Mouse (Mus musculus) lung, embryonic 14.5 days (tissue): ENCODE measurements around the gene Ggt5. TPM values are rescaled to one million over a fixed set of nuclear protein-coding genes. Genes with fewer than 3 reads are reported as not detected.

ENCODE experiments used
- ATAC-seq: fragments of 200-750 bp; cut with Nextera tagmentation; 2 replicates; pipeline ENCODE4 v1.8.0; 2017; ENCODE audit warnings: mild to moderate bottlenecking, moderate TSS enrichment, moderate library complexity; ENCODE audit not compliant: insufficient read depth
- DNase-seq: peaks from one replicate; pipeline ENCODE4 v3.0.0-alpha.2; 2015
- H3K27ac ChIP-seq: fragments of 300-500 bp; sonication (generic); 2 replicates; pipeline ENCODE4 v1.5.1; 2014; ENCODE audit warnings: low read depth, mild to moderate bottlenecking, moderate library complexity
- H3K27me3 ChIP-seq: fragments of 300-500 bp; sonication (generic); 2 replicates; pipeline ENCODE4 v1.6.1; 2014; ENCODE audit warnings: low read length, control low read depth; ENCODE audit not compliant: insufficient read depth
- H3K36me3 ChIP-seq: fragments of 300-500 bp; sonication (generic); 2 replicates; pipeline ENCODE4 v1.6.1; 2014; ENCODE audit warnings: control low read depth; ENCODE audit not compliant: insufficient read depth
- H3K4me1 ChIP-seq: fragments of 300-500 bp; sonication (generic); 2 replicates; pipeline ENCODE4 v1.6.1; 2014; ENCODE audit warnings: antibody characterized with exemption, control low read depth; ENCODE audit not compliant: insufficient read depth
- H3K4me2 ChIP-seq: fragments of 300-500 bp; sonication (generic); 2 replicates; pipeline ENCODE4 v1.6.1; 2014; ENCODE audit warnings: mild to moderate bottlenecking
- H3K4me3 ChIP-seq: fragments of 300-500 bp; sonication (generic); 2 replicates; pipeline ENCODE4 v1.5.1; 2014; ENCODE audit warnings: low read depth, low read length
- H3K9ac ChIP-seq: fragments of 300-500 bp; sonication (generic); 2 replicates; pipeline ENCODE4 v1.6.1; 2014
- H3K9me3 ChIP-seq: fragments of 300-500 bp; sonication (generic); 2 replicates; pipeline ENCODE4 v1.6.1; 2016; ENCODE audit warnings: low read depth, low read length, control low read depth
- CTCF ChIP-seq: IDR thresholded peaks from 2 replicates; pipeline ENCODE4 v1.5.1; 2016; ENCODE audit warnings: antibody characterized with exemption, low read depth
- WGBS: fragments of 180-500 bp; shearing (Covaris S2); extraction: QIAGEN DNeasy Blood & Tissue Kit; methylation state at CpG from one replicate; pipeline ENCODE4 v1.1.7; 2014; 5-methylcytosine and 5-hydroxymethylcytosine counted together
- polyA plus RNA-seq: library from polyadenylated mRNA; unstranded; fragments of >200 nt; fragmentation: Nextera tagmentation; extraction: Ambion mirVana; gene quantifications from 2 replicates; pipeline ENCODE4 v1.2.1, GENCODE M21; 2014

Gene Ggt5
- polyA plus RNA-seq, 1 experiment from 2014 or later = 0.71 TPM

- no peak overlapping the region for H3K4me2 ChIP-seq
- DNase-seq (no peak), ATAC-seq (no peak)
- no peaks in the 10 kb centered on the region for H3K27me3 ChIP-seq
- 79% methylated on average over 7 of the region's 7 CpGs for WGBS
- H3K9ac ChIP-seq = no peak overlapping the region
- no peak for TF ChIP-seq CTCF
- peaks cover 74% of the 10 kb centered on the region for H3K36me3 ChIP-seq
- H3K4me1 ChIP-seq = no peaks in the 10 kb centered on the region
- no peaks in the 10 kb centered on the region for H3K9me3 ChIP-seq
- no peak overlapping the region for H3K27ac ChIP-seq
- no peak overlapping the region for H3K4me3 ChIP-seq
Measured at GRCm38 (mm10) chr10:75649001-75649400, 59.9 kb downstream of the Ggt5 start.

- no peak overlapping the region for H3K4me2 ChIP-seq
- TF ChIP-seq CTCF = no peak
- no peak for ATAC-seq
- DNase-seq = no peak
- 91% methylated on average over 4 of the region's 4 CpGs for WGBS
- H3K9ac ChIP-seq = no peak overlapping the region
- no peak overlapping the region for H3K27ac ChIP-seq
- no peaks in the 10 kb centered on the region for H3K4me1 ChIP-seq
- no peak overlapping the region for H3K4me3 ChIP-seq
- H3K9me3 ChIP-seq = no peaks in the 10 kb centered on the region
- H3K27me3 ChIP-seq = no peaks in the 10 kb centered on the region
- peaks cover 78% of the 10 kb centered on the region for H3K36me3 ChIP-seq
Measured at GRCm38 (mm10) chr10:75649406-75649995, 60.4 kb downstream of the Ggt5 start.

- Histone ChIP-seq H3K36me3 (peaks cover 86% of the 10 kb centered on the region), H3K9ac (no peak overlapping the region), H3K4me1 (no peaks in the 10 kb centered on the region), H3K4me2 (no peak overlapping the region), H3K4me3 (no peak overlapping the region), H3K27ac (no peak overlapping the region), H3K9me3 (no peaks in the 10 kb centered on the region), H3K27me3 (no peaks in the 10 kb centered on the region)
- WGBS = 87% methylated on average over 6 of the region's 6 CpGs
- ATAC-seq (no peak), DNase-seq (no peak)
- no peak for TF ChIP-seq CTCF
Measured at GRCm38 (mm10) chr10:75650306-75650902, 61.3 kb downstream of the Ggt5 start.

GRCm38 (mm10) chr10:75651381-75652068 lies 62.4 kb downstream of the Ggt5 start:
- TF ChIP-seq CTCF = no peak
- Histone ChIP-seq H3K27ac (no peak overlapping the region), H3K36me3 (peaks cover 91% of the 10 kb centered on the region), H3K4me1 (no peaks in the 10 kb centered on the region), H3K9ac (no peak overlapping the region), H3K9me3 (no peaks in the 10 kb centered on the region), H3K4me3 (no peak overlapping the region), H3K27me3 (no peaks in the 10 kb centered on the region), H3K4me2 (no peak overlapping the region)
- 94% methylated on average over 16 of the region's 16 CpGs for WGBS
- ATAC-seq = no peak
- DNase-seq = no peak

- Histone ChIP-seq H3K4me3 (no peak overlapping the region), H3K27me3 (no peaks in the 10 kb centered on the region), H3K4me1 (no peaks in the 10 kb centered on the region), H3K9me3 (no peaks in the 10 kb centered on the region), H3K27ac (no peak overlapping the region), H3K36me3 (peaks cover 91% of the 10 kb centered on the region), H3K4me2 (no peak overlapping the region), H3K9ac (no peak overlapping the region)
- DNase-seq = no peak
- WGBS = 91% methylated on average over 4 of the region's 4 CpGs
- ATAC-seq = no peak
- no peak for TF ChIP-seq CTCF
Measured at GRCm38 (mm10) chr10:75654053-75654452, 64.9 kb downstream of the Ggt5 start.

- no peak overlapping the region for H3K4me3 ChIP-seq
- H3K36me3 ChIP-seq = peaks cover 86% of the 10 kb centered on the region
- H3K27ac ChIP-seq = no peak overlapping the region
- DNase-seq (no peak), ATAC-seq (no peak)
- H3K27me3 ChIP-seq = no peaks in the 10 kb centered on the region
- no peak overlapping the region for H3K4me2 ChIP-seq
- TF ChIP-seq CTCF = no peak
- H3K9me3 ChIP-seq = no peaks in the 10 kb centered on the region
- no peak overlapping the region for H3K9ac ChIP-seq
- 91% methylated on average over 5 of the region's 5 CpGs for WGBS
- no peaks in the 10 kb centered on the region for H3K4me1 ChIP-seq
Measured at GRCm38 (mm10) chr10:75657165-75657564, 68.0 kb downstream of the Ggt5 start.

- no peak overlapping the region for H3K27ac ChIP-seq
- no peaks in the 10 kb centered on the region for H3K27me3 ChIP-seq
- WGBS = 94% methylated on average over 7 of the region's 7 CpGs
- H3K9ac ChIP-seq = no peak overlapping the region
- no peaks in the 10 kb centered on the region for H3K4me1 ChIP-seq
- no peak for DNase-seq
- H3K9me3 ChIP-seq = no peaks in the 10 kb centered on the region
- no peak for TF ChIP-seq CTCF
- no peak overlapping the region for H3K4me3 ChIP-seq
- H3K36me3 ChIP-seq = peaks cover 83% of the 10 kb centered on the region
- H3K4me2 ChIP-seq = no peak overlapping the region
- ATAC-seq = no peak
Measured at GRCm38 (mm10) chr10:75657772-75658171, 68.6 kb downstream of the Ggt5 start.
